Mouse (Mus musculus) midbrain, embryonic 13.5 days (tissue): Measurements from ENCODE around the gene Pex11g. TPM values are rescaled to one million over a fixed set of nuclear protein-coding genes. Genes with fewer than 3 reads are reported as not detected.

Experiments used
- ATAC-seq: fragments of 200-750 bp; cut with Nextera tagmentation; 2 replicates; pipeline ENCODE4 v1.8.0; 2017; ENCODE audit warnings: mild to moderate bottlenecking, moderate TSS enrichment, moderate library complexity
- H3K27ac ChIP-seq: fragments of 300-500 bp; sonication (generic); 2 replicates; pipeline ENCODE4 v1.5.1; 2015; ENCODE audit warnings: inconsistent platforms, mild to moderate bottlenecking, moderate library complexity
- H3K27me3 ChIP-seq: fragments of 300-500 bp; sonication (generic); 2 replicates; pipeline ENCODE4 v1.6.1; 2015; ENCODE audit warnings: mild to moderate bottlenecking, inconsistent platforms
- H3K36me3 ChIP-seq: fragments of 300-500 bp; sonication (generic); 2 replicates; pipeline ENCODE4 v1.6.1; 2015; ENCODE audit warnings: mild to moderate bottlenecking, inconsistent platforms
- H3K4me1 ChIP-seq: fragments of 300-500 bp; sonication (generic); replicated peaks from 2 replicates; pipeline ENCODE4 v1.6.1; 2015; ENCODE audit warnings: inconsistent platforms
- H3K4me2 ChIP-seq: fragments of 300-500 bp; sonication (generic); replicated peaks from 2 replicates; pipeline ENCODE4 v1.6.1; 2015; ENCODE audit warnings: moderate library complexity, mild to moderate bottlenecking, inconsistent platforms
- H3K4me3 ChIP-seq: fragments of 300-500 bp; sonication (generic); replicated peaks from 2 replicates; pipeline ENCODE4 v1.5.1; 2015; ENCODE audit warnings: mild to moderate bottlenecking, inconsistent platforms
- H3K9ac ChIP-seq: fragments of 300-500 bp; sonication (generic); replicated peaks from 2 replicates; pipeline ENCODE4 v1.6.1; 2015; ENCODE audit warnings: mild to moderate bottlenecking, inconsistent platforms
- H3K9me3 ChIP-seq: fragments of 300-500 bp; sonication (generic); 2 replicates; pipeline ENCODE4 v1.6.1; 2016; ENCODE audit warnings: mild to moderate bottlenecking, inconsistent platforms
- WGBS: fragments of 180-500 bp; shearing (Covaris S2); methylation state at CpG from one replicate; pipeline ENCODE4 v1.1.7; 2015; 5-methylcytosine and 5-hydroxymethylcytosine counted together
- polyA plus RNA-seq: library from polyadenylated mRNA; unstranded; fragments of >200 nt; fragmentation: Nextera tagmentation; extraction: Ambion mirVana; gene quantifications from 2 replicates; pipeline ENCODE4 v1.2.1, GENCODE M21; 2015

The Pex11g gene
- polyA plus RNA-seq, 1 experiment from 2014 or later: 5.3 TPM

DNA sequence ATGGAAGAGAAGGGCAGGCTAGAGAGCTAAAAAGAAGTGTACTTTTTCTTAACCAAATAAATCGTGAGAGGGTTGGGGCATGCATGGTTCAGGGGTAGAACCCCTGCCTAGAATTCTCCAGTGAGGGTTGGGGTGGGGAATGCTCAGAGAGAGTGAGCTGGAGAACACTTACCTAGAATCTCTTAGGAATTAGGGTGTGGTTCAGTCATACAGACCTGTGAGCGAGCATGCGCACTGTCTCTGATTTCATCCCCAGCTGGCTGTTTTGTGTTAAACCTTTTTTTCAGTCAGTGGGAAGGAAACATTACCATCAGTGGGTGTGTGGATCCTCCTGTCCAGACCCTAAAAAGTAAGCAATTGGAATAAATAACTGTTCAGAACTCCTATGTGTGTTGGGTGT lies 41.3 kb downstream of the Pex11g start:
- WGBS: 93% methylated on average over 3 of the region's 3 CpGs
- ATAC-seq: no peak
- no peak overlapping the region for H3K4me3 ChIP-seq

DNA sequence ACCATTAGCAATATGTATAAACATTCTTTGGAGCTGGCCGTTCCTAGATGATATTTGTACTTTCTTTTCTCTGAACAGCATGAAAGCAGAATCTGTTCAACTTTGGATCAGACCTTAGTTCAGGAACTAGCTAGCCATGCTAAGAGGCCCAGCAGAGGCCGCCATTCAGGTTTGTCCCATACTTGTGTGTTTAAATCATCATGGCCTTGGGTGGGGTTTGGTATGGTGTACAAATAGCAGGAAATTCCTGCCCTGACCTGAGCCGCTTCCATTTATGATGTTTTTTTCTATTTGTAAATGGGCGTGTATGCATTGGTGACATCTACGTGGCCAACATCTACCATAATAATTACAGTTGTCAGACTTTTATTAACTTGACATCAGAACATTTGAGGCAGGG lies 42.3 kb downstream of the Pex11g start:
- Histone ChIP-seq H3K27ac (no peak overlapping the region), H3K4me2 (no peak overlapping the region), H3K36me3 (peaks cover 30% of the 10 kb centered on the region), H3K4me3 (no peak overlapping the region), H3K27me3 (no peaks in the 10 kb centered on the region), H3K9ac (no peak overlapping the region), H3K4me1 (no peaks in the 10 kb centered on the region), H3K9me3 (no peaks in the 10 kb centered on the region)
- no peak for ATAC-seq
- WGBS: 94% methylated on average over 5 of the region's 5 CpGs

More for the DNA sequence above, 41.3 kb downstream of the Pex11g start:
- H3K27me3 ChIP-seq: no peaks in the 10 kb centered on the region
- H3K9me3 ChIP-seq: no peaks in the 10 kb centered on the region
- no peak overlapping the region for H3K9ac ChIP-seq
- H3K36me3 ChIP-seq: peaks cover 38% of the 10 kb centered on the region
- H3K27ac ChIP-seq: no peak overlapping the region
- H3K4me2 ChIP-seq: no peak overlapping the region
- no peaks in the 10 kb centered on the region for H3K4me1 ChIP-seq

DNA sequence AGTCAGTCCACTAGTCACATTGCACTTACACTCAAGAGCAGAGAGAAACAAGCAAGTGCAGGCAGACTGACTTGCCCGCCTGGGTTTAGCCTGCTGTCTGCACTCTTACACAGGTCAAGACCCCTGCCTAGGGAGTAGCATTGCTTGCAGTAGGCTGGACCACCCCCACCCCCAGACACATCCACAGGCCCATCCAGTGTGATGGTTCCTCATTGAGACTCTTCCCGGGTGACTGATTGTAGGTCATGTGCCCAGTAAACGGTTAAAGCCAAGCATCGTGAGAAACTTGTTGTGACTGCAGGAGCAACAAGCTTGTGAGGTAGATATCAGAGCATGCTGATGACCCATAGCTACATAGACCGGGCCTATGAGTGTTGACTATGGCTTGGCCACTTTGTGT lies 46.0 kb downstream of the Pex11g start:
- Histone ChIP-seq H3K9me3 (no peaks in the 10 kb centered on the region), H3K27me3 (no peaks in the 10 kb centered on the region), H3K4me1 (peaks cover 20% of the 10 kb centered on the region), H3K4me3 (no peak overlapping the region), H3K36me3 (no peaks in the 10 kb centered on the region), H3K9ac (no peak overlapping the region), H3K4me2 (no peak overlapping the region), H3K27ac (no peak overlapping the region)
- no peak for ATAC-seq
- 94% methylated on average over 5 of the region's 5 CpGs for WGBS

DNA sequence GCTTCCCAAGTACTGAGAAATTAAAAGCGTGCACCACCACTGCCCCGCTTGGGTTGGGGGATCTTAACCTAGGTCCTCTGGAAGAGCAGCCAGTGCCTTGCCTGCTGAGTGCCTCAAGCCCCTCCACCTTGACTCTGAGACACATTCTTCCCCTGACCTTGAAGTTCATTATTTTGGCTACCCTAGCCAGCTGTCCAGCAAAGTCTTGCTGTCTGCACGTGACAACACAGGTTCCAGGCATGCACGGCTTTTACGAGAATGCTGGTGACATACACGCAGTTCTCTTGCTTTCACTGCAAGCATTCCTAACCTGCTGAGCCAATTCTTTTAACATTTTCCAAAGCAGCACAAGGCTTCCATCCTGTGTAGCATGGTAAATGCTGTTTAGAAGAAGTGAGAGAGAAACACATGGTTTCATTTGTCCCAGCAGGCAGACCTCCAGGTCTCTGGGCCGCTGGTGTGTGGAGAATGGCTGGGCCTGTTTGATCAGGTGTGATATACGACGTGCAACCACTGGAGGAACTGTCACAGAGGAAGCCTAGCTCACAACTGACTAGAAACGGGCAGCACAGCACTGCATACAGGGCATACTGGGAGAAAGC lies 47.3 kb downstream of the Pex11g start:
- Histone ChIP-seq H3K4me3 (no peak overlapping the region), H3K9me3 (no peaks in the 10 kb centered on the region), H3K4me1 (peaks cover 33% of the 10 kb centered on the region), H3K9ac (no peak overlapping the region), H3K4me2 (no peak overlapping the region), H3K36me3 (no peaks in the 10 kb centered on the region), H3K27ac (no peak overlapping the region), H3K27me3 (no peaks in the 10 kb centered on the region)
- ATAC-seq: no peak
- WGBS: 87% methylated on average over 10 of the region's 10 CpGs

DNA sequence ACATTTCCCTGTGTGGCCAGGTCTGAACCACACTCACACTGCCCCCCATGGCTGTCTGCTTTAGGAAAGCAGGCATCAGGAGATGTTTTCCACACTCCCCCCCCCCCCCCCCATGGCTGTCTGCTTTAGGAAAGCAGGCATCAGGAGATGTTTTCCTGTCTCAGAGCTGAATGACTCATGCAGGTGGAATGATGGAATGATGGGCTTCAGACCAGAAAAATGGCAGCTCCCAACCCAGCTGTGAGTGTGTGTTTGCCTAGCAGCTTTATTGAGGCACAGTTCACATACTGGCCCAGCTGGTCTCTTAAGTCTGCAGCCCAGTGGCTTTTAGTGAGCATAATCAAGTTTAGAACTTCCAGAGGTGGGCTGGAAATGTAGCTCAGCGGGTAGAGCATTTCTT lies 49.4 kb downstream of the Pex11g start:
- no peak overlapping the region for H3K4me3 ChIP-seq
- H3K4me2 ChIP-seq: no peak overlapping the region
- no peaks in the 10 kb centered on the region for H3K36me3 ChIP-seq
- H3K9ac ChIP-seq: no peak overlapping the region
- H3K4me1 ChIP-seq: peaks cover 51% of the 10 kb centered on the region
- no peaks in the 10 kb centered on the region for H3K27me3 ChIP-seq
- peak overlapping the region; percentile 65 for H3K27ac ChIP-seq
- no peaks in the 10 kb centered on the region for H3K9me3 ChIP-seq
- 87% methylated on average over 1 of the region's 1 CpGs for WGBS
- no peak for ATAC-seq

DNA sequence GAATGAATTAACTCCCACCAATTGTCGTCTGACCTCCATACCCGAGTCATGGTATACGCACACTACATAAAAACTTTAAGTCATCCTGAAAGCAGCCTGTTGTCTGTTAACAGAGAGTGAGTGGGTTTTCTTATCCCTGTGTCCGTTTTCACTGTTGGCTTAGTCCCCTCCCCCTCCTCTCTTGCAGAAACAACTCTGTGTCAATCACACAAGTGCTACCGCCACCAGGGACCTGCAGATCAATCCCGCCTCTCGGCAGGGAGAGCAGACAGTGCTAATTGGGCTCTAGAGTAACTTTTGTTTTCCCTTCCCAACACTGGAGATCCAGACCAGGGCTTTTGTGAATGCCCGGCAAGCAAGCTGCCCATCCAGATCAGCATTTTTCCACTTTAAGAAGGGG lies 50.0 kb downstream of the Pex11g start:
- Histone ChIP-seq H3K4me2 (peak overlapping the region; percentile 10; the same call in 1 of the 2 replicates), H3K9ac (no peak overlapping the region; the same call in 1 of the 2 replicates), H3K4me1 (peaks cover 51% of the 10 kb centered on the region), H3K9me3 (no peaks in the 10 kb centered on the region), H3K36me3 (no peaks in the 10 kb centered on the region), H3K27me3 (no peaks in the 10 kb centered on the region), H3K27ac (peak overlapping the region; percentile 65), H3K4me3 (no peak overlapping the region)
- WGBS: 2% methylated on average over 8 of the region's 8 CpGs
- ATAC-seq: peak; percentile 71

DNA sequence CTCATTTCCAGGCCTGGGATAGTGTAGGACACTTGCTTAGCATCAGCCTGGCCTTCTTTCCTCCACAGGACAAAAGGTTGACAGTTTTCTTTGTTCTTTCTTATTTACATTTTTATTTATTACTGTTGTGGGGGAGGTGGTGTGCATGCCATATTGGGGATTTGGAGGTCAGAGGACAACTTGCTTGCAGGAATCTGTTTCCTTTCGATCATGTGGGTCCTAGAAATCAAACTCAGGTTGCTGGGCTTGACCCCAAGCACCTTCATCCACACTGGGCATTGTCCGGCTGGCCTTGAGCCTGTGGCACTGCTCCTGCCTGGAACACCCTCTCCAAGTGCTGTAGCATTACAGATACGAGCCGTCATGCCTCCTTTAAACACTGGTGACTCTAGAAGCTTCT lies 50.6 kb downstream of the Pex11g start:
- no peak for ATAC-seq
- H3K4me1 ChIP-seq: peaks cover 51% of the 10 kb centered on the region
- H3K27ac ChIP-seq: 0 out of 2 replicates have a peak overlapping the region, but pooled peaks have one; percentile 65
- H3K9ac ChIP-seq: no peak overlapping the region
- H3K36me3 ChIP-seq: no peaks in the 10 kb centered on the region
- 27% methylated on average over 4 of the region's 4 CpGs for WGBS
- H3K27me3 ChIP-seq: no peaks in the 10 kb centered on the region
- no peak overlapping the region for H3K4me3 ChIP-seq
- no peaks in the 10 kb centered on the region for H3K9me3 ChIP-seq
- H3K4me2 ChIP-seq: no peak overlapping the region

DNA sequence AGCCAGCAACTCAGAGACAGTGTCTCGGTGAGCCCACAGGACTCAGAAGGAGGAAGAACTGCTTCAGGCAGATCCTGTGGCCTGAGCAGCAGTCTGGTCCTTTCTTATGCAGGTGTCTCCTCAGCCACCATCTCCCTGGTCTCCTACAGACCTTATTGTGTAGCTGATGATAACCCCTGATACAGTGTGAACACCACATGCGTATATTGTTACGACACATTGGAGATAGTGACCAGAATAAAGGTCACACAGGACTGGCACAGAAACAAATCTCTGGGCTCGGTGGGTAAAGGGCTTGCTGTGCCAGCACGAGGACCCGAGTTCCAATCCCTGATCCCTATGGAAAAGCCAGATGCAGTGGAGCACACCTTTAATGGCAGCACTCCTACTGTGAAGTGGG lies 51.8 kb downstream of the Pex11g start:
- Histone ChIP-seq H3K36me3 (no peaks in the 10 kb centered on the region), H3K4me3 (no peak overlapping the region), H3K4me2 (no peak overlapping the region), H3K27ac (no peak overlapping the region), H3K9me3 (no peaks in the 10 kb centered on the region), H3K4me1 (peaks cover 51% of the 10 kb centered on the region), H3K27me3 (no peaks in the 10 kb centered on the region), H3K9ac (no peak overlapping the region)
- WGBS: 88% methylated on average over 6 of the region's 6 CpGs
- no peak for ATAC-seq

DNA sequence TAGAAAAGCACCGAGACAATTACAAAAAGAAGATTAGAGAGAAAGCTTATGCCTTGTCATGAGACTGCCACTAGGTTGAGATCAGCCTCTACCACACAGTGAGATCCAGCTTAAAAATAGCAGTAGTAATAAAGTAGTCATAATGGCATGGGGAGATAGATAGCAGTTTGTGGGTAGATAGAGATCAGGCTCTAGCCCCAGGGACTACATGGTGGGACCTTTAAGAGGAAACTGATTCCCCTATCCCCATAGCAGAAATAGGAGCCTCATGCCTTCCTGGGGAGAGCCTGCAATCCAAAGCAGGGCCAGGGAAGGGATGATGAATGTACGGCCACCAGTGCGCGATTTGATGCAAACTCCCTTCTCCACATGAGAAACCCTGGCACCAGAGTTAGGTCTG lies 52.2 kb downstream of the Pex11g start:
- peaks cover 51% of the 10 kb centered on the region for H3K4me1 ChIP-seq
- no peaks in the 10 kb centered on the region for H3K27me3 ChIP-seq
- H3K9me3 ChIP-seq: no peaks in the 10 kb centered on the region
- no peak overlapping the region for H3K9ac ChIP-seq
- no peak overlapping the region for H3K4me2 ChIP-seq
- no peaks in the 10 kb centered on the region for H3K36me3 ChIP-seq
- WGBS: 60% methylated on average over 4 of the region's 4 CpGs
- H3K27ac ChIP-seq: no peak overlapping the region; the same call in 1 of the 2 replicates
- ATAC-seq: no peak
- no peak overlapping the region for H3K4me3 ChIP-seq

DNA sequence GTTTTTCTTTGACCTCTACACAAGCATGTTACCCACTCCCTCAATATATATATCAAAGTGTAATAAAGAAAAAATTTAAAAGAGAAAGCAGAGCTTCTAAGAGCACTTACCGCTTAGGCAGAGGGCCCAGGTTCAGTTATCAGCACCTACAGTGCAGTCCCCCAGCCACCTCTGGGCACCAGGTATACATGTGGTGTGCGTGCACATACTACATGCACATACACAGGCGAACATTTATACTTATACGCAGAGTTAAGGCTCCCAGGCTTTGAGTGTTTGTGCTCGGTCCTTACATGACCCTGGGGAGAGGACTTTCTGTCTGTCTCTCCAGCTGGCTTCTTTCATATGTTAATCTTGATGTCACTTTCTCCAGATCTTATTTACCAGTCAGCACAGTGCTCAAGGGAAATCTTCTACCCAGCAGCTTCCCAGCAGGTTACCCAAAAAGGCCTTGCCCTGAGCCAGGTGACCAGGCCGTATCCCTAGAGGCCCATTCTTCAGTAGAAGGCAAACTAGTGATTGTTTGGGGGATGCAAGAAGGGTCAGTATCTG lies 52.8 kb downstream of the Pex11g start:
- Histone ChIP-seq H3K4me1 (peaks cover 51% of the 10 kb centered on the region), H3K9me3 (no peaks in the 10 kb centered on the region), H3K4me2 (no peak overlapping the region), H3K36me3 (no peaks in the 10 kb centered on the region), H3K27me3 (no peaks in the 10 kb centered on the region), H3K4me3 (no peak overlapping the region), H3K9ac (no peak overlapping the region), H3K27ac (no peak overlapping the region; the same call in 1 of the 2 replicates)
- 35% methylated on average over 6 of the region's 6 CpGs for WGBS
- peak; percentile 50; the same call in 1 of the 2 replicates for ATAC-seq

DNA sequence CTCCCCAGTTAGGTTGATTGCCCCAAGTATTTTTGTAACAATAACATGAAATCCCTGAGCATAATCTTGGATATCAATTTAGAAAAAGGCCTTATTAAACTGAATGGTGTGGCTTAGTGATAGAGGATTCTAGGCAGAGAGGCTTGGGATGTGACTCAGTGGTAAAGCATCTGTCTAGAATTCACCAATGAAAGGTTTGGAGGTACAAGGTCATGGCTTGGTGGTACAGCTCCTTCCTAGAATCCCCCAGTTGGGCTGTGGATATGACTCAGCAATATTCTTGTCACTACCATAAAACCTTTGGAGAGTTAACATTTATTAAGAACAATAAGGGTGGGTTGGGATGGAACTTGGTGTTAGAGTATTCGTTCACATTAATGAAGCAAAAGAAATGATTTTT lies 54.7 kb downstream of the Pex11g start:
- WGBS: 96% methylated on average over 1 of the region's 1 CpGs
- Histone ChIP-seq H3K4me3 (no peak overlapping the region), H3K9ac (no peak overlapping the region), H3K27me3 (no peaks in the 10 kb centered on the region), H3K36me3 (no peaks in the 10 kb centered on the region), H3K4me2 (no peak overlapping the region), H3K27ac (no peak overlapping the region), H3K9me3 (no peaks in the 10 kb centered on the region), H3K4me1 (peaks cover 45% of the 10 kb centered on the region)
- no peak for ATAC-seq

DNA sequence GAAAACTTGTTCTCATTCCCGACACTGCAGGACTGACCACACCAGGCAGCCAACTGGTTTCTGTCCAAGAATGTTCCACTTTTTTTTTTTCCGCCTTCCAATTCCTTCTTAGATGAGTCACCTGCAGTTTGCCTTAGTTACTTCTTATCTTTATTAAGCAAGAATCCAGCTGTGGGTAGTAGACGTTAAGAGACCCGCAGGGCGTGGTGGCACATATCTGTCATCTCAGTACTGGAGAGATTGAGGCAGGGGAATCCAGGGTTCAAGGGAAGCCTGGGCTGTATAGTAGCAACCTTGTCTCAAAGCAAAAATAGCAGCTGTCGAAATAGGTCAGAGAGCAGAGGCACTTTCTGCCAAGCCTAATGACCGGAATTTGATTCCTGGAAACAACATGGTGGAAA lies 55.6 kb downstream of the Pex11g start:
- no peaks in the 10 kb centered on the region for H3K36me3 ChIP-seq
- no peak overlapping the region for H3K27ac ChIP-seq
- no peaks in the 10 kb centered on the region for H3K9me3 ChIP-seq
- no peak overlapping the region for H3K4me3 ChIP-seq
- H3K4me1 ChIP-seq: peaks cover 36% of the 10 kb centered on the region
- no peak overlapping the region for H3K4me2 ChIP-seq
- ATAC-seq: no peak
- no peak overlapping the region for H3K9ac ChIP-seq
- 92% methylated on average over 7 of the region's 7 CpGs for WGBS
- H3K27me3 ChIP-seq: no peaks in the 10 kb centered on the region

DNA sequence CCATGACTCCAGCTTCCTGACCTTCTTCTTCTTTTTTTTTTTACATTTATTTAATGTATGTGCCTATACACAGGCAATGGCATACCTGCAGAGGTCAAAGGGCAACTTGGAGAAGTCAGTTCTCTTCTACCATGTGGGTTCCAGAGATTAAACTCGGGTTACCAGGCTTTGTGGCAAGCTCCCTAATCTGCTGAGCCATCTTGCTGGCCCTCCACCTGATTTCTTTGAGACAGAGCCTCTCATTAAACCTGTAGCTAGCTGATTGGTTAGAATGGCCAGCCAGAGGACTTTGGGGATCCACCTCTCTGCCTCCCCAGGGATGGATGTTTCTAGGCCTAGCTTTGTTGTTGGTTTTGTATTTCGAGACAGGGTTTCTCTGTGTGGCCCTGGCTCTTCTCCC lies 56.4 kb downstream of the Pex11g start:
- ATAC-seq: no peak
- Histone ChIP-seq H3K27ac (no peak overlapping the region), H3K36me3 (0 out of 2 replicates have a peak, but pooled peaks cover 4% of the 10 kb centered on the region), H3K4me3 (no peak overlapping the region), H3K9ac (no peak overlapping the region), H3K4me1 (peaks cover 28% of the 10 kb centered on the region), H3K4me2 (no peak overlapping the region), H3K27me3 (no peaks in the 10 kb centered on the region), H3K9me3 (no peaks in the 10 kb centered on the region)
- 71% methylated on average over 2 of the region's 2 CpGs for WGBS
